Mouse (Mus musculus) adrenal gland, postnatal 10 days (tissue): Measurements from ENCODE around the gene Apba1. TPM values are rescaled to one million over a fixed set of nuclear protein-coding genes. Genes with fewer than 3 reads are reported as not detected.
A peak's percentile ranks its signal among the peaks of the same experiment; 100 is the strongest.

Experiments used
- DNase-seq: peaks from one replicate; pipeline ENCODE4 v3.0.0; 2021; ENCODE audit warnings: mixed read lengths
- total RNA-seq, 2 experiments: library from RNA; stranded (reverse); gene quantifications; 2 replicates each; pipeline ENCODE4 v1.2.3; 2021

Apba1 gene
- total RNA-seq, 2 experiments from 2014 or later, result 7.2 to 14.4 TPM

DNA sequence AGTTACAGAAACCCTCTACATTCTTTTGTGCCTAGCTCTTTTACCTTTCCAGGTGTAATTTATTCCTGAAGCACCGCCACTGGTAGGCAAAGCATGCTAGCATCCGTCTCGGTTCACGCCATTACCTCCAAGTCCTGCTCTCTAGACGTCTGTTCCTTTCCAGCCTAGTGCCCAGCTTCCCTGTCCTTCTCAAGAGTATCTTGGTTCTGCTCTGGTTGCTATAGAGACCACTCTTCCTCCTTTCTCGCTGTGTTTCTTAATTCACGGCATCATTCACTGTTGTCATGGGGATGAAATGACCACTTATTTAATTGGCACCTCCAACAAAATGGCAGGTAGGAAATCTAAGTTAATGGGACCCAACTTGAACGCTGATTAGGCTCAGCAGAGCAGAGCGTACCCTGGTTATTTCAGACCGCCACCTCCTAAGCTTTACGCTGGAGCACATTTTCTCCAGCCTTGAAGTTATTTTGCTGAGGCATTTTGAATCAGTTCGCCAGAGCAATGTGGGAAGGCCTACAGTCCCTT is 182.8 kb downstream of the Apba1 start:
- DNase-seq, result no peak

DNA sequence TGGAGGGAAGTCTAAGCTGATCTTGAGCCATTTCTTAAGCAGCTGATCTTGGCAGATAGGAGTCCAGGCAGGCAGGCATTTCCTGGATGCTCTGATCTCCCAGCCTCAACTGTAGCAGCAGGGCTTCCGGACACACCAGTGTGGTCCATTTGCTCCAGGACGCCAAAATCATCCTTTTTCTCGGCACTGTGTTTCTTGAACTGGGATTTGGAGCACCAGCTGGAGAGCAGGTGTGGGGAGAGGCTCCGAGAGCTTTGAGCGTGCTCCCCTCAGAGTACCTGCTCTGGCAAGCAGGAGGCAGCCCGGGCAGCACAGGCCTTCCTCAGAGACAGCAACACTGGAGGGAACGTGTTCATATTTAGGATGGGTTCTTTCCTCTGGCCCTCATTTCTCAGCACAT is 184.2 kb downstream of the Apba1 start:
- no peak for DNase-seq

DNA sequence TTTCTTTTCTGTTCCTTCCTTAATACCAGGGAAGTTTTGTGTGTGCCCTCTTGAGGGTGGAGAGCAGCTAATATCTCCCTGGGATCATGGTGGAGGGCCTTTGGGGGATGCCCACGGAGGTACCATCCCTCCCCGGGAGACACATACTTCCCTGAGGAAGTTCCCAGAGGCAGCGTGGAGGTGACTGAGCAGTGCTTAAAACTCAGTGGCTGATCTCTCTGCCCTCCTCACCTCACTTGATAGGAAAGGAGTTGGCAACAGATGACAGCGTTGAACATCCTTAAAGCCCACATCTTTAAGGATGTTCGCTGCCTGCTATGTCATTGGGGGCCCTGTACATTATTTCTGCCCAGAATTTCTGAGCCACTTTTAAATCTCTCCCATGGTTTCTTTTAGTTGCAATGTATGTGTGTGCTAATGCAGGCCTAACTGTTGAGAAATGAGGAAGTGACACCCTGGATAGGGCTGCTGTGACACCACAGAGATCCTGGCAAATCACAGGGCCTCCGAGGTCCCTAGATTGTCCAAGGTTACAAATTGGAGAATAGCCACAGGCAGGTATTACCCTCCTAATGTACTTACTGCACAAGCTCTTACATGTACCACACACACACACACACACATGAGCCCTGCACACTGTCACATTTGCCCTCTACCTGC is 187.5 kb downstream of the Apba1 start:
- no peak for DNase-seq

DNA sequence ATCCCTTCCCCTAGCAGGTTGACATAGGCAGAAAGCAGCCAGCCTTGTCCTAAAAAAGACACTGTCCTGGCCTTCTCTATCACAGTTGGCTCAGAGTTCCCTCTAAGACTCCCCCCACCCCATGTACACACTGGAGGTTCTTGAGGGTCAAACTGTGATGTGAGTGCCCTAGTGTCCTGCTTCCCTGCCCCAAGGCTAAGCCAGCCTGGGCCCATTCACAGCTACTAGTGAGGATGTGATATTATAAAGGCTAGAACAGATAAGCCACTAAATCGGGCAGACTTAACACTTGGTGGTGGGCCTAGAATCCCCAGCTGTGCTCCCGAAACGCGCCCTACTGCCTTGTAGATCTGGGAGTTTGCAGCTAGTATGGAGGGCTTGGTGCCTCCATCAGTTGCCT is 188.1 kb downstream of the Apba1 start:
- no peak for DNase-seq

DNA sequence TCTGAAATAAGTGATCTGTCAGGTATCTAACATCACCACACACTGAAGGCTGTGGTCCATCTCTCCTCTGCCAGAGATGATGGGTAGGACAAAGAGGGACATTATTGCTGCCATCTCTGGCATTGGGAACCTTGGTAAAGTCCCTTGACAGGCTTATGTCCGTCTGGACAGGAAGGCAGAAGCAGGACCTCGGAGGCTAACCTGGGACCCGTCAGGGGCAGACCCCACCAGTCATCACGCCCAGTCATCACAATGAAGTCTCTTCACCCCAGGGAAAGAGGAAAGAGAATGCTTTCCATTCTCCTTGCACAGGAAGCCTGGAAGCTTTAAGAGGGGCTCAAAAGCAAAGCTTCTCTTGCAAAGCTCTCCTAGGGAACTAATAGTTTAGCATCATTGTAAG is 189.2 kb downstream of the Apba1 start:
- DNase-seq, result no peak

DNA sequence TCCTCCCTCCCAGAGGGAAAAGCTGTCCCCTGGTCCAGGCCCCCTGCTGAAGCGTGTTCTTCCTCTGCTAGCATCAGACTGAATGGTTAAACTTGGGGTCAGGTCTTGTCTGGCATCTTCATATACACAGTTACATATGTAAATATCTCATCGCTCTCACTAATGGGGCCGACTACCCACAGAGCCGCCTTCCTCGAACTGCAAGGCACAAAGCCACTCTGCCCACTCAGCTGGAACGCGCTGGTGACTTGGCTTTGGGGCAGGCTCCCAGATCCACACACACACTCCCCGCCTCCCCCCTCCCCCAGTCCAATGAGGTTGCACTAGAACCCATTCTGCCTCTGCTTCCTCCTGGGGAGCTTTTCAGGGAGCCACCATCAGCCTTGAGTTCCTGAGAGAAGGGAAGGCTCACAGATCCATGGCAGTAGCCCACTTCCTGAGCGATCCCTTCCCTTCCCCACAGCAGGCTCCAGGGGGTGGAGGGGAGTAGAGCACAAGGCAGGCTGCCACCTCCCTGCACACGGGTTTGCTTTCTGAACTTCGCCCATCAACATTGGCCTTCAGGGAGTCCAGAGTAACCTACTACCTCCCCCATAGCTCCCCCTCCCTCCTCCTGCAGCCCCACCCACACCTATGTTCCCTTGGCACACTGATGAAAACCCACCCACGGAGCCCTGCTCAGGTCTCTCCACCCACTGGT is 189.8 kb downstream of the Apba1 start:
- DNase-seq, result no peak

DNA sequence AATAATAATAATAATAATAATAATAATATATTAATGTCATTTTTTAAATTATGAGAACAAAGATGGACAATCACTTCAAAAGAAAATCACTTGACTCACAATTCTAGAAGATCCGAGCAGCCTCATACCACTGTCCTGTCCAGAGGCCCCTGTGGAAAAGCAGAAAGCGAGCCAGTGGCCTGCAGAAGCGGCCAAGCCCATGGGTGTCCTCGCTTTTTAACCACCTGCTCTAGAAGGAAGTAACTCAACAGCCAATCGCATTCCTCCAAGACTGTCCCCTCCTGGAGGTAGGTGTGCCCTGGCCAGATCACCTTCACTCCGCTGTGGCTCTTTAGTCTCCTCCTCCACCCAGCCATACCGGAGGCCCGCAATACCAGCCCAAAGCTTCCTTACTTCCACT is 196.8 kb downstream of the Apba1 start:
- no peak for DNase-seq

DNA sequence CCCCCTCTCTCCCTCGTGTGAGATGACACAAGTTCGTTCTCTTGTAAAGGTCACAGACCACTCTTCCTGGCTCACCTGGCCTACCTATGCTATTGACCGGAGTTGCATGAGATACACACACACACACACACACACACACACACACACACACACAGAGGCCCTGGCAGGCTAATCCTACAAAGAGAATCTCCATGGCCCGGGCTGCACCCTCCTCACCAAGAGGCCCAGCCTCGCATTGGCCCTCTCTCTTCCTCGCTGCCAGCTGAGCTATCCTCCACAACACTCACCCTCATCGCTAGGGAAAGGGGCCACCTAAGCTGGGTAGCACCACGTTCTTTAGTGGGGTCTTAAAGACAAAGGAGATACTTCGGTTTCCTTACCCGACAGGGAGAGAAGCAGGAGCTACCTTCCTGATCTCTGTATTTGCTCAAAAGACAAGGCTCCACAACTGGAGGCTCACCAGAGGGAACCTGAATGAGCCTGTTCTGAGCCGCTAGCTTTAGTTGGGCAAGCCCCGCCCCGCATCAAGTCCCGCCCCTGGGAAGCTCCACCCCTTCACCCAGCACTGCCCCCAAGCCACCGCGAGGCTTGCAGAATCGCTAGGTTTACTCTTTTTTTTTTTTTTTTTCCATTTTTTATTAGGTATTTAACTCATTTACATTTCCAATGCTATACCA is 197.8 kb downstream of the Apba1 start:
- DNase-seq, result peak; percentile 49

DNA sequence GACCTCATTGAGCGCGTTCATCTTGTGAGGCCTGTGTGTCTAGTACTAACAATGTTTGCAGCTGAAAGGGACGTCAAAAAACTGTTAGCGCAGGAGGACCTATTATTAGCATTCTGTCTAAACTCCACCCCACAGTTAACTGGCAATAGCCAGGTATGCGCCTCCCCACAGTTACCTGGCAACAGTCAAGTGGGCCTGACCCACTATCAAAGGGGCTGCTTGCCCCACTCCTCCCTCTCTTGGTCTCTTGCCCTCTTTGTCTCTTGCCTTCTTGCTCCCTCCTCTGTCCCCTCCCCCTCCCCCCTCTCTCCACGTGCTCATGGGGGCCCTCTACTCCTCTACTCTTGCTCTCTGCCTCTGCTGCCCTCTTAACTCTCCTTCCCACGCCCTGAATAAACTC is 198.9 kb downstream of the Apba1 start:
- no peak for DNase-seq

DNA sequence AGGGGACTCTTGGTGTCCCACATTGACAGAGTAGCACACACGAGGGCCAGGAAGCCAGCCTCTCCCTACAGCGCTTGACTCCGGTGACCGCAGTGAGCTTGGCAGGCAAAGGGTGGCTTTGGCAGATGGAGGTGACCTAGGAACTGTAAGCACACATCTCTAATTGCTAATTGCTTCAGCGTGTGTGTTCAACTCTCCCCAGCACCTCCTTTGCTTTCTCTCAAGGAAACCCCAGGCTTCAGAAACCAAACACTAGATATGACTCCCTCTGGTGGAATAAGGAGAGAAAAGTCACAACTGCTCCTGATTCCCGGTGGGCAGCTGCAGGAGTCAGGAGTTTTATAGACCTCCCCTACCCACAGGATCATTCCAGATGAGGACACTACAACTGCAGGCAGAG is 200.2 kb downstream of the Apba1 start:
- no peak for DNase-seq

DNA sequence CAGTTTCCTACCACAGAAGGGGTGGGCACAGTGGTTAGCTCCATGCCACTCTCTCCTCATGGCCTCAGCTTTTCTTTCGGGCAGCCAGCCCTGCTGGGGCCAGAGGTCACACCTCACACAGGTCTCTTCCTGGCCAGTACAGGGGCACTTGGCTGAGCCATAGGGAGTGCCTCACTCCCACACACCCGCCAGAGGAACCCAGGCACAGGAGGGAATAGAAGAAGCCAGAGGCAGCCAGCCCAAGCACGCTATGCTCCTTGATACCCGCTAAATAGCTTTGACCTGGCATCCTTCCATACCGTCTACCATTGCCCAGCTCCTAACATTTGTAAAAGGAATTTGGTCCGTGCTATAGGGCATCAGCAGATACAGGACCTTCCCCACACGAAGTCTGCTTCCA is 201.2 kb downstream of the Apba1 start:
- no peak for DNase-seq

DNA sequence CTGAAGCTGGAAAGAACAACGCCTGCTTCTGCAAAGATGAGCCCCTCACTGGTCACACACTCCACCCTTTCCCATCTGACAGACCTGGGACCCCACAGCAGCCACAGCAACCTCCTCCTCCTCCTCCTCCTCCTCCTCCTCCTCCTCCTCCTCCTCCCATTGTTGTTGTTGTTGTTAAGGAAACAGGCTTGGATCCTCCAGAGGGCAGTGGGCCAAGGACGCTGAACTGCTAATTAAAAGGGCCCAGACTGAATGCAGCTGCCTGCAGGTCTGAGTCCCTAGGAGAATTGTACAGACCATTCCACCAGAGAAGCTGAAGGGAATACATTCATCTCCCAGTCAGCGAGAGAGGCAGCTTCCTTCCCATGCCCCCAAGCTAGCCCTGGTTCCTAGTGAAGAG is 201.6 kb downstream of the Apba1 start:
- peak; percentile 16 for DNase-seq

DNA sequence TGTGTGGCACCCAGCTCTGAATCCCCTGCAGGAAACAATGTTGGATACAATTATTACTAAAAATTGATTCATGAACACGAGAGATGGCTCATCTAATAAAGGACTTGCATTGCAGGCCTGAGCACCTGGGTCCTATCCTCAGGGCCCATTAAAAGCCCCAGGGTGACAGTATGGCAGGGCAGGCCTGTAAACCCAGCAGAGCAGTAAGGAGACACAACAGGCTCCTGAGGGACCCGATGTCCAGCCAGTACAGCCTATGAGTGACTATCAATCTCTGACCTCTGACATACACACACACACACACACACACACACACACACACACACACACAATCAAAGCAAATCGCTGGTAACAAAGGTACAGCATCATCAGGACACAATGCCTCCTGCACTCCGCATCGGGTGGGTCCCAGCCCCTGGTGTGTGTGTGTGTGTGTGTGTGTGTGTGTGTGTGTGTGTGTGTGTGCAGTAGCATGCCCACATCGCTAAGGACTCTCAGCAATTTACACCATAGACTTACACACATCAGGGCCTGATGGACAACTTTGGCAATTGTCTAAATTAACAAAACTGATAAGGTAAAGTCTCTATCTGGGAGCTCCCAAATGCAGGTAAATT is 202.3 kb downstream of the Apba1 start:
- no peak for DNase-seq

DNA sequence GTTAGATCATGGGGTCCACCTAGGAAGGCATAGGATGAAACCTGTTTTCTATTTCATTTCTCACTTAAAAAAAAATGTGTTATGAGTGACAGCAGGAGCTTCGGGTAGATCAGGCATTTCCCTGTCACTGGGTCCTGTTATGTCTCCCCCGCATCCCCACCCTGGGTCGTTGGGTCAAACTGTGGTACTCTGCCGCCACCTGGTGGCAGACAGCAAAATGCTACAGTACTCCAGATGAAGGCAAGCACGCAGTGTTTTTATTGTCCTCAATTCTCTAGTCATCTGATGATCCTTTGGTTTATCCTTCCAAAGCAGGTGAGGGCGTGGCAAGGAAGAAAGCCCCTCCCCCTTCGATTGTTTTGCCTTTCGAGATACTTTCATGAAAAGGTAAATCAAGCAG is 202.8 kb downstream of the Apba1 start:
- peak; percentile 75 for DNase-seq

DNA sequence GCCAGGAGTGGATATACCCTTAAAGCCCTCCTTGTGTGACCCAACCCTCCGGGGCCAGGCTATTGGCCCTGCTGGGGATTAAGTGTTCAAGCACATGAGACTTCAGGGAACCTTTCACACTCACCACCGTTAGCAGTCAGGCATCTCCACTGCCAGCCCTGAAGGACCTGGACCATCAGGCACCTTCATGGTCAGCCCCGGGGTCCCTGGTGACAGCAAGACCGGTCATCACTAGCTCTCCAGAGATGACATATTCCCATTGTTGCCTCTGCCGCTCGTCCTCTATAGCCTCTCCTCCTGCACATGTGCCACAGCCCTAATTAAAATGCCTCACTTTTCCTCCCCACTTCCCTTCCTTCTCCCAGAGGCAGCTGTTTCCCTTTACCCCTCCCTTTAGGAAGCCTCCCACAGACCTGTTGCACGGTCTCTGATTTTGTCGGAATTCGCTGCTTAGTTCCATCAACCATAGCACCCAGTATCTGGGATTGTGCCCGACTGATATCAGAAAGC is 205.8 kb downstream of the Apba1 start:
- DNase-seq, result no peak

DNA sequence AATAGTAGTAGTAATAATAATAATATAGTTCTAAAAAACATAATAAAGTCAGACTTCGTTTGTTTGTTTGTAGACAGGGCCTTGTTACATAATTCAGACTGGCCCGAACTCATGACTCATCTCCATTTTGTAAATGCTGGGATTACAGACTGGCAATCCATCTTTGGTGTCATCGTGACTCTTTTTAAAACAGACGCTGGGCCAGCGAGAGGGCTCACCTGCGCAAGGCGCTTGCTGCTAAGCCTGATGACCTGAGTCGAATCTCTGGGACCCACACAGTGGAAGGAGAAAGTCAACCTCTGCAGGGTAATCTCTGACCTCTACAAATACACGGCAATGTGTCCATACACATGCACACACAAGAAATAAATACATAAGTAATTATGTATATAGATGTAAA is 207.7 kb downstream of the Apba1 start:
- DNase-seq, result no peak

DNA sequence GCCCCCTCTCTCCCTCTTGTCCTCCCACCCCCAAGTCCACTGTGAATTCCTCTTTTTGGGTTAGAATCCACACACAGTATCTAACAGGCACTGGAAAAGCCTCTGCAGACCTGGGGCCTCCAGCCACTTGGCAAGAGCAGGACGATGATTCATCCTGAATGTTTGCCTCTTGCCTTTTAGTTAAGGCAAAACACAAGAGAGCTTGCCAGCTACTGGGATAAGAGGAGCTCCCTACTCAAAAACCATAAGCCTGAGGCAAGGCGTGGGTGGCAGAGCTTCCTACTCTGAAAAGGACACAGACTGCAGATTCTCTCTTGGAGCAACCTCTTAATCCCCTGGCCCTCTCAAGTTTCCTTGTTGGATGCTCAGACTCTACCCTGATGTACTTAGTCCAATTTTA is 208.5 kb downstream of the Apba1 start:
- DNase-seq, result peak; percentile 60

DNA sequence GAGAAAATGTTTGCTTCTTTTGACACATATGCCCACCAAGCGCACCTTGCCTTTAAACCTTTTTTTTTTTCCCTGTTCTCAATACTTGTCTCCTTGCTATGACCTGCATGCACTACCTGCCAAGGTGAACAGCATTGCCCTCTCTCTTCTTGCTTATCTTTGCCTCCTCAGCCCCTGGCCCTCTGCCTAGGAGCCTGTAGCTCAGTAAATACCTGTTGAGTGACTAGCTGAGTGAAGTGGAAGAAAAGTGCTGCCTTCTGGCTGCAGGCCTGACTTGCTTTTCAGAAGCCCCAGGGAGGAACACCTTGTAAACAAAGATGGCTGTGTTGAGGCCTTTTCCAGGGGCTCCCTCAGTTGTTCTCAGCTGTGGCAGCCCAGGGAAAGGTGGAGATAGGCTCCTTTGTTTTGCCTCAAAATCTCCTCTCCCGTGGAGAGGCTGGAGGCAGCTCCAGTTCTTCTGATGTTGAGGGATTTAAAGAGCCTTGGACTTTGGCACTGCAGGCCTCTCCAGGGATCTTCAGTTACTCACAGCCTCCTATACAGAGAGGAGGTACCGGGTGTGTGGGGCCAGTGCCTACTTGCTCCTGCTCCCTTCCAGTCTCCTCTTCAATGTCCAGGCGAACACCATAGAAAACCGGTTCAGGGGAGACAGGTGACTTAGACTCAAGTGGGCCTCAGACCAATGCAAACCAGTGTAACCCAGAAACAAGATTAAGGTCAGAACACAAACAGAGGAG is 209.6 kb downstream of the Apba1 start:
- DNase-seq, result no peak

DNA sequence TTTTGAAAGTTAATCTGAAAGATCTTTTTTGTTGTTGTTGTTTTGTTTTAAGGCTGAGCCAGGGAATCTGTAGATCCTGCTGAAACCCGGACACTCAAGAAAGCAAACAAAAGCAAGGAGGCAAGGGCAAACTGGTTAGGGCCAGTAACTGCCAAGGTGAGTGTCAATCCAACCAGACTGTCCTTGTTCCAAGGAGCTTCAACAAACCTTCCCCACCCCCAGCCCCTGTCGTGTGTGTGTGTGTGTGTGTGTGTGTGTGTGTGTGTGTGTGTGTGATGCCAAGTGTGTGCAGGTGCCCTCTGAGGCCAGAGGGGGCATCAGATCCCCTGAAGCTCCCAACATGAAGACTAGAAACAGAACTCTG is 210.2 kb downstream of the Apba1 start:
- no peak for DNase-seq

DNA sequence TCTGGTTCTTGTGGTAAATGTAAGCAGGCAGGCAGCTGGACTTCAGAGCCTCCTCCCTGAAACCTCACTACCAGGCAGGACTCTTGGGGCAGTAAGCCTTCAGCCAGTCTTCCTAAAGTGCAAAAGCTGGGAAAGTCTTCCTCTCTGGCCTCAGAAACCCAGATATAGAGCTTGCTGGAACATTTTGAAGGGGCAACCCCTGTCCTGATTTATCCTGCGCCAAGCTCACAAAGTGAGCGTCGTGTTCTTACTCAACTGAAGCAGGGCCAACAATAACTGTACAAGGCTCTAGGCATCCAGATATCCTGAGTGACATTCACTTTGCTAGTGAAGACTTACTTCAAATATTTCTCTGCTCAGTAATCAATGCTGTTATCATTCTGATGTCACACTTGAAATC is 211.7 kb downstream of the Apba1 start:
- no peak for DNase-seq

DNA sequence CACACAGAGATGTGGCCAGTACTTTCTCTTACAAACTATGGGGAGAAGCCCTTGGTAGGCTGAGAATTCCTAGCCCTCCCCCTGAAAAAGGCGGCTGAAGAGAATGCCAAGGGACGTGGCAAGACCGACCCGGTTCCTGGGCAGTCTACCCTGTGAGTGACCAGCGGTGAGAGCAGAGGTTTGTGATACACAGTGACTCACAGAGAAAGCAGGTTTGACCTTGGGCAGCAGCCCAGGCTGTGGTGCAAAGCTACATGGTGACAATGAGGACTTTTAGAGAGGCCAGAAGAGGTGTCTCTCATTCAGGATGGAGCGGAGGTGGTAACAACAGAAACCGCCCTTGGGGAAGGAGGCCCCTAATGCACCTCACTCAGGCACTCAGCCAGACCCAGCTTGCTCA is 212.7 kb downstream of the Apba1 start:
- peak; percentile 72 for DNase-seq
